Mouse (Mus musculus): ENCODE measurements around the gene Nbas.

Gene Nbas

DNA sequence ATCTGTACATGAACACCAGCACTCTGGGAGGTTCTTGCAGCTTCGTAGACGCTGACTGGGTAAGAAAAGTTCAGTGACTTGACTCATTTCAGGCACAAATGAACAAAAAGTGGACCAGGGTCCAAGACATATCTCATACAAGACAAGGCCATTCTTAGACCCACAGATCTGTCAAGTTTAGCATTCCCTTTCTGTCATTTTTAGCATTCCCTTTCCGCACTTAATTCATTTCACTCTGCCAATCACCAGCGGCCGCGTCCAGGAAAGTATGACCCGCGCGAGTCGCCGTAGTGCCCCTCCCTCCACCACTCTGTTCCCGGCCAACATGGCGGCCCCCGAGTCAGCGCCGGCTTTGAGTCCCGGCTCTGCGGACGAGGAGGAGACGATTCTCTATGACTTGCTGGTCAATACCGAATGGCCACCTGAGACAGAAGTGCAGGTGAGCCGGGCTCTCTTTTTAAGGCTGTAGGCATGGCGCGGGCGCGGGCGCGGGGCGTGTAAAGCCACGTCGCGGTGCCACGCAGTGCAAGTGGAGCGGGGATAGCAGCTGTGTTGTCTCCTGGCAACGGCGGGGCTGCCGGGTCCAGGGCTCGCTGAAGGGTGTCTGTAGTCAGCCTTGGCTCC is at the start of gene Nbas:
Nbas (plus strand) TSS at position 308 of the 624 bp plus-strand sequence.
- CTCF ChIA-PET, result no interaction called here

DNA sequence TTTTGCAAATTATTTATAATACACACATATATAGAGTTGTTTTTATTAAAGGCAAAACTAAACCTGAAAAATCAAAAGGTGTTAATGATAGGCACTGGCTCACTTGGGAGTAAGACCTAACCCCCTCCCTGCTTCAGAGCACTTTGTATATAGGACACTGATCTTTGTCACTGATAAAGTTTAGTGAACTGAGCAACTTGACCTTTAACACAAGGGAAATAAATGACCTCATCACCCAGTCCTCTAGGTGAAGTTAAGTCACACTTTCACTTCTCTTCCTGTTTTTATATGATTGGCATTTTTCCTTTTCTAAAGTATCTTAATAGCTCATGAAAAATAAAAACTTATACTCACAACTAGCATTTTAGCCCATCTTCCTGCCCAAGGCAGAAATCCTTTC is 26.5 kb upstream of the Nbas start:
- CTCF ChIA-PET, result no interaction called here

DNA sequence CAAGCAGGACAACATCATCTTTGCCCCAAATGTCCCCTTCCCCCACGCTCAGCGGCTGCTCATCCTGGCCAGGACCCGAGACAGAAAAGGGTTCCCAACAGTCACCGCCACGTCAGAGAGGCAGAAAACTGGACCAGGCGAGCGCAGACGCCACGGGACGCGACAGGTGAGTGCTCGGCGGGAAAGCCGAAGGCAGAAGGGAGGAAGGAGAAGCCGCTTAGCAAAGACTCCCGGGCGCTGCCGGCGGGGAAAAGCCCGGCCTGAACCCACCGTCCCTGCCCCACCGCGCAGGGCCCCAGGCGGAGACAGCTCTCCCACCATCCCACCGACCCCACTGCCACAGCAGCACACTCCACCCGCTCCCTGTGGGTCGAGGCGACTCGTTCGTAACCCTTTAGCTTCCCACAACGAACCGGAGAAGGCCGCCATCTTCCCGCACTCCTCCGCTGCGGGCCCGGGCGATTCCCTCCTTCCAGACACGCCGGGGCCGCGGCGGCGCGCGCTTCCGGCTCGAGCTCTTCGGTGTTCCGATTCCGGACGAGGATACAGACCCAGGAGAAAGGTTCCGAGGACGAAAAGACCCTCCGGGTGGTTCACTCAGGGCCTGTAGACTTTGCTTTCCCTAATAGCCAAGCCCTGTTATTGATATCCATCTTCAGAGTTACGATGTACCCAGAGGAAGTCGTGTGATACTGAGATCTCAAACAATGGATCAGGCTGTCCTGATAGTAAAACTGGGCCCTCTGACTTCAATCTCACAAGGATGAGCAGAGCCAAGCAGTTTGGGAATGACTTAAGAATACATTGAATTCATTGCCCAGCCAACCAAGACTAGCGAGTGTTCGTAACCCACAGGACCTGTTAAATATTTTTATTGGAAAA is 20.0 kb upstream of the Nbas start, which contains the start of gene Ddx1:
Ddx1 (minus strand) TSS at position 523 of the 882 bp plus-strand sequence.
- CTCF ChIA-PET, result interaction anchor here (0.6 kb wide), 1 partner anchor 855 kb away, joined by 17 read pairs; no protein-coding TSS in a partner anchor

DNA sequence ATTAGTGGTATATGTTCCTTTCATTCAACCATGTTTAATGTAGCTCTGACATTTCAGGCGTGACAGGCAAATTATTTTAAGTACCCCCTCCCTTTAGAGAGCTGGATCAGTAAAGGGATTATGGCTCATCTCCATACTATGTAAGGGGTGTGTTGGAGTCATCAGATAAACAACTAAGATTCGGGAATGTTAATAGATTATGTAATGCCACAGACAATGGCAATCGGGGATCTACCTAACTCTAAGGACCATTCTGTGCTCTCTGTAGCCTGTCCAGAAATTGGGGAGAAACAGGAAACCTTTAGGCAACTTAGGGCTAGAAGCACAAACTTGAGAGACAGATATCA is 19.4 kb upstream of the Nbas start:
- CTCF ChIA-PET, result no interaction called here

DNA sequence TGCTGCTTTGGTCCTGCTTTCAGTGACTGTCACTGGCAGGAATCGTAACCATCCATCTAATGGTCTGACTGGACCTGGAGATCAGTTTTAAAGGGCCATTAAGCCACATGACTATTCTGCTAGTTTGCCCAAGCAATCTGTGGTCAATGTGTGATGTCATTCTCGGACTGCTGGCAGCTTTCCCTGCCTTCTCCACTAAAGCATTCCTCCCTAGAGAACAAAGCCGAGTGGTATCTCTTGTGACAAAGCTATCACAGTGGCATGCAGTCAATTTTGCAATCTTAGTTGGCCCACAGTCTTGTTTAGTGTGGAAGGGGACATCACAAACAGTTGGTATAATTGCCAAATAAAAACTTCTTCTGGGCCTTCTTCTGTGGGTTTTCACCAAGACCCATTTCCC is 13.9 kb upstream of the Nbas start:
- CTCF ChIA-PET, result no interaction called here

DNA sequence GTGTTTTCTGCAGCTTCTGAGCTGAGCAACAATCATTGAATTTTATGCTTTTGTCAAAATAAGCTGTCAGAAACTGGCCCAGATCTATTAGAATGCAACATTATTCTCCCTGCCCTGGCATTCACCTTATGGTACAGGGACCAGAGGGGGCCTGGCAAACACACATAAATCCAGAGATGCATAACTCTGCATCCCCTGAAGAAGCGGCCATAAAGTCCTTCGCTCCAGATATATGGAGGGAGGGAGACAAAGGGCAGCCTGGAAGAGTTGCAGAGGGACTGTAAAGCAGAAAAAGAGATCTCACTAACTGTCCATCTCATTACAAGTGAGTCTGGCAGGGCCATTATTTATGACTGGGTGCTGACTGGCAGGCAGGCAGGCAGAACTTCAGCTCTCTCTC is 13.2 kb upstream of the Nbas start:
- CTCF ChIA-PET, result no interaction called here

DNA sequence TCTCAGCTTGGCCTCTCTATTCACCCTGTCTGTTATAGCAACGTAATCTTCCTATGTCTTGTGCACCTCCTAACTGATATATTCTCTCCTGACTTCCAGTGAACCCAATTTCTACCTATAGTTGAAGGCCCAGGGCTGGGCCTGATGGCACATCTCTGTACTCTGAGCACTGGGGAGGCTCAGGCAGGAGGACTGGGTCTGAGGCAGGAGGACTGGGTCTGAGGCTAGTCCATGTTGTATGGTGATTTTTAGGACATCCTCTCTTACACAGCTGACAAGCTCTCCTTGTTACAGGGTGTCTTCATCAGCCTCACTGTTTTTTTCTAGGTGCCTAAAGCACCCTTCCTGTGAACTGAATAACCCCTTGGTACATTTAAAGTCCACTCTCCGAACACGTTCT is 521 bp upstream of the Nbas start:
- CTCF ChIA-PET, result no interaction called here

DNA sequence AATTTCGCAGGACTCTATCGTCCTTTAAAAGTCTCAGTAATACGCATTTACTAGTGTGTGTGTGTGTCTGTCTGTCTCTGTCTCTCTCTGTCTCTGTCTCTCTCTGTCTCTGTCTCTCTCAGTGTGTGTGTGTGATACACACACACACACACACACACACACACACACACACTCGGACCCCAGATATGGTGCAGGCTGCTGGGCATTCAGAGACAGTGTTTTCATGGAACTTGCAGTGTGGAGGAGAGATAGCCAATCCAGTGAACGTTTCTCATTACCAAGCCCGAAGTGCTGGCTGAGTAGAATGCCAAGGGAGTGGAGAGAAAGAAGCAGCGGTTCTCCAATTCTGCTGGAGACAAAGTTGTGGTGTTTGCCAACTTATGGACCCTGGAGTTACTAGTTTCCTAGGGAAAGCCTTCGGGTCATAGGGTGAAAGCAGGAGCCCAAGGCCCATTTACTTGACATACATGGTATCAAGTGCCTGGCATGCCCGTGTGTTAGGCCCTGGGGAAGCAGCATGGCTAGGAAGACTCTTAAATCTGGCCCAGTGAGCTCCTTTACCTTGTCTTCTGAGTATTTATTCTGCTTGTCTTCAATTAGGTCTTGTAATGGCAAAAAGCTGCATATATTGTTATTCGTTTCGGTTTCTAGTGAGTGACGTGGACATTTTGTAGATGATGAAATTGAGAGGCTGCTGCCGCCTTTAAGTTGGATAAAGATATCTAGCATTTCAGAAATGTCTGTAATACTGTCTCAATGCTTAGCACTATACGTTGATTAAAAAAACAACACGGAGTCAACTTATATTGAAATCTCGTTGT is 847 bp downstream of the Nbas start:
- CTCF ChIA-PET, result no interaction called here

DNA sequence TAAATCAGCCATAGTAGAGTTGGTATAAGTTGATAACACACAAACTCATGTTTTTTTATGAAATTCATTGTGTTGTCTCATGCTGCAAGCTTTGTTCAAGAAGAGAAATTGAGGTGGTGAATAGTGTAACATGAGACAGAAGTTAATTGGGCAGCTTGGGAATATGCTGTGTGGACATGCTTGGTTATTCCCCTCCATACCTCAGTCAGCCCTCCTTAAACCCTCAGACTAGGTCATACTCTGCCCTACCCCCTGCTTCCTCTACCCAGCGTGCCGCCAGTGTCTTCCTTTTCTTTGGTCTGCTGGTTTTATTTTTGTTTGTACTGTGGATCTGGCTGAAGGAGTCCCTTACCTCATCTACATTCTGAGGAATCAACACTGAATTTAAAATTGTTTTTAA is 22.5 kb downstream of the Nbas start:
- CTCF ChIA-PET, result no interaction called here

DNA sequence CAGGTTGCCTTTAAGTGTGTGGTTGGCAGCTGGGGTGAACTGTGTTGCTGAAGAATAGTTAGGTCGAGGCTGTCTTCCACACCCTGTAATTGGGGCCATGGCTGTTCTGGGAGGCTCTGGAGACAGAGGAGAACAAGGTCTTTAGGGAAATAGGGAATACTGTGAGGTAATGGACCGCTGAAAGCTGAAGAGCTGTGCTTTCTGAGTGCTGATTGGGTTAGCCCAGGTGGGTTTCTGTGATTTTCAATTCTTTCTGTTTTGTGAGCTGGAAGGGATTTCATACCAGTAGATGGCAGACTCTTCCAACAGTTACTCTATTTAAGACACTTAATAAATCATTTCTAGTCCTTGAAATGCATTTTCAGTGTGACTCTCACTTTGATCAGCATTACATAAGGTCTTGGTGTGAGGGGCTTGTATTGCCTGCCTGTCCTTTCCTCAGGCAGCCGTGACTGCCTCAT is 24.5 kb downstream of the Nbas start:
- CTCF ChIA-PET, result no interaction called here

DNA sequence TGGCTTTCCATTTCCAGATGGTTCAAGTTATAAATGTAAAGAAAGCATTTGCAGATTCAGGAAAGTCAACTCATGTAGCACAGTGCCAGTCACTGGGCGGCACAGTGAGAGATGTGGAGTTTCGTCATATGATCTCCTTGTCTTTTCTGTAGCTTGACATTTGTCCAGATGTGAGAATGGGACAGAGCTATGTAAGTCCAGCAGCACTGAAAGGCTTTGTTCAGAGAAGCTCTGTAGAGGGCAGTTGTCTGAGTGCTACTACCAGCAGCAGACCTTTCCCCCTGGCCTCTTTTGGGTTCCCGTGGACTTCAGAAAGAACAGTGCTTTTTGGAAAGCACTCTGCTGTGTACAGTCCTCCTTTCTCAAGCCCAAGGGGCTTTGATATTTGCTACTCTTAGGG is 34.1 kb downstream of the Nbas start:
- CTCF ChIA-PET, result no interaction called here

DNA sequence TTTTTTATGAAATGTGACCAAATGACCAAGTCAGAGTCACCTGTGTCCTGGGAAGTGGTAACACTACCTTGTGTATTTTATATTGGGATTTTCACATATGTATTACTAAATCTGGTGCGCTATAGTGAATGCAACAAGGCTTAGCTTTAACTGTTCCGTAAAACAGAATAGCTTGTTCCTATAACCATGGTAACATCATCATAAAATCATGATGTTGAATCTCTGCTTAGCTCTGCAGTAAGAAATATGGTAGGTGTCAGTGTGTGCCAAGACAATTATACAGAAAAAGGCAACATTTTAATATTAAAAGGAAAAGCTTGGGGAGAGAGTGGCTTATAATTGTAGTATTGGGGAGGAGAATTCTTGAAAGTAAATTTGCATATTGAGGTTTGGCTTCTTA is 45.0 kb downstream of the Nbas start:
- CTCF ChIA-PET, result no interaction called here

DNA sequence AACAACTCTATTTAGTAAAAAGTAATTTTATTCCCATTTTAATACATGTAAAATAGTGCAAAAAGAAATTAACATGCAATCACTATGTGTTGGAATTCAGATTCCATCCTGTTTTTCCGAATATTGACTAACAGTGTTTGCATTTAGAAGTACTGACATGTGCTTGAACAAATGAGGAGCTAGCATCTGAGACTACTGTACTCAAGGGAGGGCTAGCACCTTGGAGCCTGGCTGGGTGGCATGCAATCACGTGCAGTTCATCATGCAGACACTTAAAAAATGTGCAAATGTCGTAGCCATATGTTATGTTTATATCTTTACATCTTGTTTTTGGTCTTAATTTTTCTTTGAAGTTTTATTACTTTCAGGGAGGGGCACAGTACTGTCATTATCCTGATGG is 45.5 kb downstream of the Nbas start:
- CTCF ChIA-PET, result no interaction called here

DNA sequence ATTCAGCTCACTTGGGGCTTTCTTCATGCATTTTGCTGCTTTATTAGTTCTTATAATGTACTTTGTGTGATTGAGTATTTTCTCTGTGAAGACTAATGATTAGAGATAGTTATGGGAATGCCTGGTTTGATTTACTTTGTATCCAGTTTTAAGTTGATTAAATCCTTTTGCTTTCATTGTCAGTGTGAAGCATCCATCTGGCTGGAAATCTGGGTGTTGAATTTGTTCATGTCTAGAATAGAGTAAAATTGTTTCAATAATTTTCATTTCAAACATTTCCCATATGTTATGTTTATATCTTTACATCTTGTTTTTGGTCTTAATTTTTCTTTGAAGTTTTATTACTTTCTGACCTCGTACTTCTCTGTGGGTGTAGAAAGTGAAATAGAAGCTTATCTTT is 46.1 kb downstream of the Nbas start:
- CTCF ChIA-PET, result no interaction called here

DNA sequence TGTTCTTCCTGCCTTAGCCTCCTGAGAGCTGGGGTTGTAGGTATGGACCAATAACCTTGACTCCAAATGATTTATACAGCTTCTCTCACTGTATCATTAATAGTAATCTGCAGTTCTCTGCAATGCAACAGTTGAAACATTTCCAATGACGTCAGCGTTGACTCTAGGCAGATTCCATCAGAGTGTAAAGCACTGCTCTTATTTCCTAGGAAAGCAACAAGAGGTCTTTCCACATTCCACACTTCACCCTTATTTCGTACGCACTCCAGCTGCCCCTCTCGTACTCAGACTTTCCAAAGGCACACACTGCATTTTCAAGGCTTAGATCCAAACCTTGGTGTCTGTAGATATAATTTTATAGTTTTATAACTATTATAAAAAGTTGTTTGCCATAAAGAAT is 73.6 kb downstream of the Nbas start:
- CTCF ChIA-PET, result interaction anchor here (0.6 kb wide), 1 partner anchor 112 kb away, joined by 9 read pairs; no protein-coding TSS in a partner anchor

DNA sequence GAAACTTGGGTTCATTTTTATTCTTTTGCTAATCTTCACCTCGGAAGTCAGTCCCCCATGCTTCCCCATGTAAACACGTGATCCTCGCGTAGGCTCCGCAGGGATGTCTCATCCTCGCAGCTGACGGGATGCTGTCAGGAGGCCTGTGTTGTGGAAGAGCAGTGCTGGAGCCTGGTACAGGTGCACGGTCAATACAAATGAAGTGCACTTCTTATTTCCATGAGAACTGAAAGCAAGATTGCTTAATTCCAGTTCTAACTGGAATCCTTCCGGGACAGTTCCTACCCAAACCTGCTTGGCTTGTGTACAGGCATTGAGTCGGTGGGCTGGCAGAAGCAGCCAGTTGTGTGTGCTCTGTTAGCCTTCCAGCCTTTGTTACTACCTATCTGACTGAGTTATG is 87.3 kb downstream of the Nbas start:
- CTCF ChIA-PET, result no interaction called here

DNA sequence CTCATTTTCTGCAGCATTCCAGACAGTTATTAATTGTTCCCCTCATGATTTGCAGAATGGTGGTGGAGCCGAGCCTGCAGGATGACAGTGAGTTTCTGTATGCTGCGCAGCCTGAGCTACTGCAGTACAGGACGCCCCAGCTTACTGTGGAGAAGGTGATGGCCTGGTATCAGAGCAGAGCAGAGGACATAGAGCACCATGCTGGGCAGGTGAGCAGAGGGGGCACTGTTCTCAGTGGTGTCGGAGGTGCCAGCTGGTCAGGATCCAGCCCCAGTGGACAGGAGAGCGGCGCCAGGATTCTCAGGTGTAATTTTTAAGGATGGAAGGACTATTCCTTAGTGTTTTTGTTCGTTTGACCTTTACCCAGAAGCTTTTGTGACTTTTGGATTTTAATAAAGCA is 87.8 kb downstream of the Nbas start:
- CTCF ChIA-PET, result no interaction called here

DNA sequence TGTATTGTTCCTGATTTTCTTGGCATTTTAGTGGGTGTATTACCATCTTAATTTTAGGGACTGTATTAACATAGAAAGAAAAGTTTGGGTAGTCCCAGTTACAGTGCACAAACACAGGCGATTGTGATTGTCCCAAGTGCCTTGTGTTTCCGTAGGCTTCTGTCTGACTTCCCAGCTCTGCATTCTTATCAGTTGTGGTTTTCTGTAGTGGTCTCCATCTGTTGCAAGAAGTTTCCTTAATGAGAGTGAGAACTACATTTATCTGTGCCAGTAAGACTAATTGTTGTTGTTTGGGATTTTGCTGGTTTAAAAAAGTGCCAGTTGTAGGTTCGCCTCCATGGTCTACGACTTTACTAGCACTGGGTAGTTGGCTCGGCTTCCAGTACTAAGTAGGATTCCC is 88.3 kb downstream of the Nbas start:
- CTCF ChIA-PET, result no interaction called here

DNA sequence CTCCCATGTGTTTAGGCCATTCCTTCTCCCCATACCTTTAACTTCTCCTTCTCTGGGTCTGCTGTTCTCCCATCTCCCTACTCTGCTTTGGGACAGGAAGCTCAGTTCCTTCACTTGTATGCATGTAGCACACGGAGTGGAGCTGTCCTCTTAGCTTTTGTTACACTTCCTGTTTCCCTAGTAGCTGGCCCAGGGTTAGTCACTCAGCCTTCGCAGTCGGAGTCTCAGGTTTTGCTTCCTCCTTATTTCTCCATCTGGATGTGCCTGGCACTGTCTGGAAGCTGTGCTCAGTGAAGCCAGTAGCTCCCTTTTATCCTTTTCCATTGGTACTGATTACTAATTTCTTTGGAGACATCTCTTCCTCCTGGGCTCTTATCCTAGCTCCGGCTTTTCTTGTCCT is 89.9 kb downstream of the Nbas start:
- CTCF ChIA-PET, result no interaction called here

DNA sequence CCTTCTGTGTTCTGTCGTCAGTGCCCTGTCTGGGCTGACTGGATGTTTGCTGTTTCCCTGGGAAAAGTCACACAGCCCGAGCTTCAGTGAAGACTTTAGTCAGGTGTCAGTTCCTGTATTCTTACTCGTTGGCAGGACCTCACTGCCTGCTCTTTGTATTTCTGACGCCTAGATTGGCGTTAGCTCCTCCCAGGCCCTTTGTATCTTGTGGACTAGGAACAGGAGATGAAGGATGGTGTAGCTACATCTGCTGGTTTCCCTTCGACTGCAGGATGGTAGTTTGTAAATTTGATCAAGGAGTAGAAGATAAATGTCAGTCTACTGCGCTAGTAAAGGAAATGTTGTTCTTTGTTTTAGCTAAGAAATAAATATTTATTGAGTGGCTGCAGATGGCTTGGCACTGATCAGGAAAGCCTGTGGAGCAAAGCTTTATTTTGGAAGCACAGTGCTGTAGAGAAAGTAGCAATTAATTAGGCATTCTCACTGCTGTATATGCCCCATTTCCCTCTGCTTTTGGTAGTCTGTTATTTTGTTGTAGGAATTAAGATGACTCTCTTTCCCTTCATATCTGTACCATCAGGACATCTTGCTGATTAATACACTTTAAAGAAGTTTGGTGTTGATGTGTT is 91.4 kb downstream of the Nbas start:
- CTCF ChIA-PET, result interaction anchor here (0.5 kb wide), 1 partner anchor 1549 kb away, joined by 3 read pairs; no protein-coding TSS in a partner anchor

DNA sequence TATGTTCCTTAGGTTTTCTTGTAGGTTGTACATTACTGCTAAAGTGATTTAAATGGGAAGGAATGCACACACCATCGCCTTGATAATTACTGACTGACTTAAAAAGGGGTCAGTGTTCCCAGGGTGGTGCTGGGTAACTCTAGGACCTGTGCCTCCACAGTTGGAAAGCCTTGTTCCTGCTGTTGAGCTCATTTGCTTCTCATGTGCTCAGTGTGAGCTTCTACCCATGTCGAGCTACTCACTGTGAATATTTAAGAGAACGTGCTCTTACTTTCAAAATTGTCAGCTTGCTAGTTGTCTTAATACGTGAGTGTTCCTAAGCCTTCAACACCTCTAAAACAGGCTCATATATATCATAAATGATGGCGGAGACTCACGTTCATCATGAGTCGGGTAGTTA is 112.6 kb downstream of the Nbas start:
- CTCF ChIA-PET, result no interaction called here

DNA sequence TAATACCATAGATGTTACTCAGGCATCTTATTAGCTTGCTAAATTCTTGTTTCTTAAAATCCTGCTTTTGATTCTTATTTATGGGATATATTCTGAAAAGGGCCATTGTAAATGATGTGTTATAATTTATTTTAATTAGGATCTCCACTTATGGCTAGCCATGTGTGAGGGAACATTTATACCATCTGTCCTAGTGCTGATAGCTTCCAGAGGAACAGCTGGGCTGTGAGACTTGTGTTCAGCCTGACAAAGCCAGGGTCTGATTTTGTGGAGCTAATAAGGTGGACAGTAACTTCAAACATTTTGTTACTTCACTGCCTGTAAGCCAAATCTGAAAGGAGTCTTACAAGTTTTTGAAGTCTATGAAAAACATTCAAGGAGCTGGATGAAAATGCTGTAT is 113.1 kb downstream of the Nbas start:
- CTCF ChIA-PET, result no interaction called here
